Mouse (Mus musculus) stomach, embryonic 16.5 days (tissue): ENCODE results near the gene Cdk19. TPM values are rescaled to one million over a fixed set of nuclear protein-coding genes. Genes with fewer than 3 reads are reported as not detected.

Experiments
- ATAC-seq: fragments of 200-750 bp; cut with Nextera tagmentation; 2 replicates; pipeline ENCODE4 v1.8.0; 2017; ENCODE audit warnings: moderate number of reproducible peaks, moderate TSS enrichment; ENCODE audit not compliant: insufficient read depth, low FRiP score
- H3K27ac ChIP-seq: fragments of 300-500 bp; sonication (generic); 2 replicates; pipeline ENCODE4 v1.5.1; 2014; ENCODE audit warnings: low read length
- H3K27me3 ChIP-seq: fragments of 300-500 bp; sonication (generic); 2 replicates; pipeline ENCODE4 v1.6.1; 2014; ENCODE audit warnings: low read length, control low read depth, mixed read lengths; ENCODE audit not compliant: control insufficient read depth, insufficient read depth
- H3K36me3 ChIP-seq: fragments of 300-500 bp; sonication (generic); 2 replicates; pipeline ENCODE4 v1.6.1; 2014; ENCODE audit warnings: low read length; ENCODE audit not compliant: control insufficient read depth, insufficient read depth
- H3K4me1 ChIP-seq: fragments of 300-500 bp; sonication (generic); 2 replicates; pipeline ENCODE4 v1.6.1; 2014; ENCODE audit warnings: low read length, control low read depth, mixed read lengths; ENCODE audit not compliant: control insufficient read depth, insufficient read depth
- H3K4me2 ChIP-seq: fragments of 300-500 bp; sonication (generic); 2 replicates; pipeline ENCODE4 v1.6.1; 2014; ENCODE audit warnings: low read depth, low read length, mixed read lengths
- H3K4me3 ChIP-seq: fragments of 300-500 bp; sonication (generic); replicated peaks from 2 replicates; pipeline ENCODE4 v1.5.1; 2014; ENCODE audit warnings: mild to moderate bottlenecking, low read length
- H3K9ac ChIP-seq: fragments of 300-500 bp; sonication (generic); 2 replicates; pipeline ENCODE4 v1.6.1; 2014; ENCODE audit warnings: low read length
- H3K9me3 ChIP-seq: fragments of 300-500 bp; sonication (generic); replicated peaks from 2 replicates; pipeline ENCODE4 v1.6.1; 2016; ENCODE audit warnings: low read length, control low read depth; ENCODE audit not compliant: control insufficient read depth
- WGBS: fragments of 180-500 bp; shearing (Covaris S2); extraction: QIAGEN DNeasy Blood & Tissue Kit; methylation state at CpG from one replicate; pipeline ENCODE4 v1.1.7; 2014; 5-methylcytosine and 5-hydroxymethylcytosine counted together
- polyA plus RNA-seq: library from polyadenylated mRNA; unstranded; fragments of >200 nt; fragmentation: Nextera tagmentation; extraction: Ambion mirVana; gene quantifications from 2 replicates; pipeline ENCODE4 v1.2.1, GENCODE M21; 2015

The Cdk19 gene
- polyA plus RNA-seq, 1 experiment from 2014 or later: 8.4 TPM

- peaks cover 7% of the 10 kb centered on the region; the same call in 1 of the 2 replicates for H3K9me3 ChIP-seq
- no peak overlapping the region for H3K4me2 ChIP-seq
- H3K4me1 ChIP-seq: no peaks in the 10 kb centered on the region
- H3K27ac ChIP-seq: peak overlapping the region; percentile 33; the same call in 1 of the 2 replicates
- 0 out of 2 replicates have a peak, but pooled peaks have one; percentile 50 for ATAC-seq
- H3K9ac ChIP-seq: no peak overlapping the region
- no peak overlapping the region for H3K4me3 ChIP-seq
- 71% methylated on average over 1 of the region's 1 CpGs for WGBS
- H3K27me3 ChIP-seq: no peaks in the 10 kb centered on the region
- H3K36me3 ChIP-seq: 0 out of 2 replicates have a peak, but pooled peaks cover 2% of the 10 kb centered on the region
Observed at GRCm38 (mm10) chr10:40467912-40468254, 128.5 kb downstream of the Cdk19 start.

- no peak for ATAC-seq
- no peak overlapping the region for H3K4me2 ChIP-seq
- H3K27ac ChIP-seq: no peak overlapping the region
- 86% methylated on average over 2 of the region's 2 CpGs for WGBS
- H3K4me1 ChIP-seq: no peaks in the 10 kb centered on the region
- H3K9me3 ChIP-seq: no peaks in the 10 kb centered on the region
- no peaks in the 10 kb centered on the region for H3K27me3 ChIP-seq
- H3K36me3 ChIP-seq: 0 out of 2 replicates have a peak, but pooled peaks cover 2% of the 10 kb centered on the region
- no peak overlapping the region for H3K4me3 ChIP-seq
- no peak overlapping the region for H3K9ac ChIP-seq
Observed at GRCm38 (mm10) chr10:40469145-40469544, 129.8 kb downstream of the Cdk19 start.

GRCm38 (mm10) chr10:40476535-40477285 lies 137.3 kb downstream of the Cdk19 start:
- Histone ChIP-seq H3K9me3 (no peaks in the 10 kb centered on the region), H3K27ac (peak overlapping the region; percentile 53), H3K9ac (no peak overlapping the region), H3K36me3 (0 out of 2 replicates have a peak, but pooled peaks cover 10% of the 10 kb centered on the region), H3K4me1 (peaks cover 7% of the 10 kb centered on the region; the same call in 1 of the 2 replicates), H3K4me2 (no peak overlapping the region), H3K4me3 (no peak overlapping the region), H3K27me3 (no peaks in the 10 kb centered on the region)
- 68% methylated on average over 5 of the region's 5 CpGs for WGBS
- peak; percentile 62 for ATAC-seq

DNA sequence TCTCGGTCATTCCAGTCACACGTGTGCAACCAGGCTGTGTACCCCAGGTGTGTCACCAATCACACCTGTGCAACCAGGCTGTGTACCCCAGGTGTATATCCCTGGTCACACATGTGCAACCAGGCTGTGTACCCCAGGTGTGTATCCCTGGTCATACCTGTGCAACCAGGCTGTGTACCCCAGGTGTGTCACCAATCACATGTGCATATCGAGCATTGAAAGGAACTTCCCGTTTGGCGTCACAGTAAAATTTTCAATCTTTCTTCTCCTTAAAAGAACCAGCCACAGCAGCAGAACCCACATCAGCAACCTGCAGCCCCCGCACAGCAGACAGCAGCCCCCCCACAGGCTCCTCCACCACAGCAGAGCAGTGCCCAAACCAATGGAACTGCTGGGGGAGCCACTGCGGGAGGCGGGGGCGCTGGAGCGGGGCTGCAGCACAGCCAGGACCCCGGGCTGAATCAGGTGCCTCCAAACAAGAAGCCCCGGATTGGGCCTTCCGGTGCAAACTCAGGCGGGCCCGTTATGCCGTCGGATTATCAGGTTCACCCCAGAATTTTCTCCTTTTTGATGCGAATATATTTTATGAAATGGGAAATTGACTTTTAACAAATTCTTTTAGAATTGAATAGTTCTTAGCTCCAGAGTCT lies 138.2 kb downstream of the Cdk19 start:
- Histone ChIP-seq H3K4me2 (no peak overlapping the region), H3K9ac (no peak overlapping the region), H3K27ac (peak overlapping the region; percentile 53), H3K27me3 (no peaks in the 10 kb centered on the region), H3K4me1 (peaks cover 7% of the 10 kb centered on the region; the same call in 1 of the 2 replicates), H3K36me3 (0 out of 2 replicates have a peak, but pooled peaks cover 10% of the 10 kb centered on the region), H3K9me3 (no peaks in the 10 kb centered on the region), H3K4me3 (no peak overlapping the region)
- WGBS: 95% methylated on average over 18 of the region's 18 CpGs
- no peak; the same call in 1 of the 2 replicates for ATAC-seq

- 0 out of 2 replicates have a peak, but pooled peaks cover 10% of the 10 kb centered on the region for H3K36me3 ChIP-seq
- no peak overlapping the region for H3K4me2 ChIP-seq
- no peak overlapping the region for H3K27ac ChIP-seq
- no peak overlapping the region for H3K9ac ChIP-seq
- H3K4me1 ChIP-seq: peaks cover 7% of the 10 kb centered on the region; the same call in 1 of the 2 replicates
- no peak for ATAC-seq
- 93% methylated on average over 3 of the region's 3 CpGs for WGBS
- no peaks in the 10 kb centered on the region for H3K9me3 ChIP-seq
- H3K27me3 ChIP-seq: no peaks in the 10 kb centered on the region
- no peak overlapping the region for H3K4me3 ChIP-seq
Observed at GRCm38 (mm10) chr10:40478626-40479025, 139.3 kb downstream of the Cdk19 start.

GRCm38 (mm10) chr10:40479216-40479615 lies 139.9 kb downstream of the Cdk19 start:
- no peak for ATAC-seq
- Histone ChIP-seq H3K4me3 (no peak overlapping the region), H3K36me3 (0 out of 2 replicates have a peak, but pooled peaks cover 10% of the 10 kb centered on the region), H3K4me1 (peaks cover 7% of the 10 kb centered on the region; the same call in 1 of the 2 replicates), H3K27me3 (no peaks in the 10 kb centered on the region), H3K4me2 (no peak overlapping the region), H3K27ac (no peak overlapping the region), H3K9ac (no peak overlapping the region), H3K9me3 (no peaks in the 10 kb centered on the region)
- WGBS: 89% methylated on average over 1 of the region's 1 CpGs

DNA sequence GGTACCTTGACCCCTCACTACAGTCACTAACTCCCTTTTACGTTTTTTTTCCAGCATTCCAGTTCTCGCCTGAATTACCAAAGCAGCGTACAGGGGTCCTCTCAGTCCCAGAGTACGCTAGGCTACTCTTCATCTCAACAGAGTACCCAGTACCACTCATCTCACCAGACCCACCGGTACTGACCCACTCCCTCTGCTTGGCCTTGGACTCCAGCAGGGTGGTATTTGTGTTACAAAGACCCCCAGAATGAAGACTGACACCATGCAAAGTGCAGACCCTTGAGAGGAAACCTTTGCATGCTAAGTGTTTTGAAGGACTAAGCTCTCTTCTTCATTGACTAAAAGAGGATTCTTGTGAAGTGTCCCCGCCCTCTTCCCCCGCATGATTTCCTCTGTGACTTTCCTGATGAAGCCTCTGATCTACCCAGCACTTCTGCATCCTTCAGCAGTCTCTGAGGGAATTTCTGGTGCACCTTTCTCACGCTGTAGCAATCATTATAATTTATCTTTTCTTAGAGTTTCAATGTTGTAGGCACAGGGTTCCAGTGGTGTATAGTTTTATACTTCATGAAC lies 140.3 kb downstream of the Cdk19 start:
- 74% methylated on average over 8 of the region's 8 CpGs for WGBS
- no peak for ATAC-seq

DNA sequence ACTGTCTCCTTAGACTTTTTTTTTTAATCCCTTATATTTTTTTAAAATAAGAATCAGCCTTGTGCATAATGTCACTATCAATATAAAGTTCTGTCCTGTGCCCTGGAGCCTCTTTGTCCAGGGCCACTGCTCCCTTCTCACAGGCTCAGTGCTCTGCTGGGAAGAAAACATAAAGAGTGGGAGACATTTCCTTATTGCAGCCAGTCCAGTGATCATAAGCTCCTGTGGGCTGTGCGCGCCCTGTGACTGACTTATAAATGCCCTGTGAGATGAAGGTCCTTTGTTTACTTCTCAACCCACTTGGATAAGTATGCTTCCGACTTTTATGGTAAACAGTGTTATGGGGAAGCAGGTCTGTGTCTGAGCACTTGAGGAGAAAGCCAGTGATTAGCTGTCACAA lies 142.2 kb downstream of the Cdk19 start:
- Histone ChIP-seq H3K4me3 (no peak overlapping the region), H3K27ac (no peak overlapping the region), H3K4me1 (peaks cover 7% of the 10 kb centered on the region; the same call in 1 of the 2 replicates), H3K9ac (no peak overlapping the region), H3K9me3 (no peaks in the 10 kb centered on the region), H3K4me2 (no peak overlapping the region), H3K36me3 (0 out of 2 replicates have a peak, but pooled peaks cover 10% of the 10 kb centered on the region), H3K27me3 (no peaks in the 10 kb centered on the region)
- 47% methylated on average over 3 of the region's 3 CpGs for WGBS
- ATAC-seq: no peak

More for the DNA sequence above, 140.3 kb downstream of the Cdk19 start:
- Histone ChIP-seq H3K36me3 (0 out of 2 replicates have a peak, but pooled peaks cover 10% of the 10 kb centered on the region), H3K4me3 (no peak overlapping the region), H3K27ac (no peak overlapping the region), H3K27me3 (no peaks in the 10 kb centered on the region), H3K9me3 (no peaks in the 10 kb centered on the region), H3K4me2 (no peak overlapping the region), H3K9ac (no peak overlapping the region), H3K4me1 (peaks cover 7% of the 10 kb centered on the region; the same call in 1 of the 2 replicates)
